Mouse (Mus musculus): ENCODE data around the gene Arhgef2. TPM values are rescaled to one million over a fixed set of nuclear protein-coding genes. Genes with fewer than 3 reads are reported as not detected.

Arhgef2 gene
- polyA plus RNA-seq, 2 experiments = 8.9 to 10.1 TPM

DNA sequence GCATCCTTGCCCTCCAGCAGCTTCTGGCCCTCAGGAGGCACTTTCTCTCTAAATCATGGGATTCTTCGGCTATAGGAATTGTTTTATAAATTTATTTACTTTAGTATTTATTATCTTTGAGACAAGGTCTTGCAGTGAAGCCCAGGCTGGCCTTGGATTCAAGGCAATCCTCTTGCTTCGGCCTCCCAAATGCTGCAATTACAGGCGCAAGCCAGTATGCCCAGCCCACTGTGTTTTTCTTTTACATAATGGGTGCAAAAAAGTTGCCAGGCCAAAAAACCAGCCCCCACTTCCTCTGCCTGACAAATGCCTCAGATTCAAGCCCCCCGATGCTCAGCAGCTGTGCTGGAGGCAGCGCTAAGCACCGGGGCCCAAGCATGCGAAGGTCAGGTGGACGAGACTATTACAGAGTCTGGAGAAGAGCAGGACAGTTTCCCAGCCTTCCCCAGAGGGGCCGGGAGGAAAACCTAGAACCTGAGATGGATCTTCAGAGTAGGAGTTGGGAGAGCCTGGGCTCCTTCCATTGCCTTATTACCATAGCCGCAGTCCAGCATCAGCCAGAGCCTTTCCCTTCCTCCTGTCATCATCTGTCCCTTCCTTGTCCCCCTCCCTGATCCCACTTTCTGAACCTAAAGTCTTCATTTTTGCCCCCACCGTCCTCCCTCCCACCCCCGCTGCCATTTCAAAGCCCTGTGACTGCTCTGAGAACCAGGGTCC, 42.8 kb downstream of the Arhgef2 start:
- Histone ChIP-seq H3K27ac (no peak overlapping the region), H3K27me3 (ENCODE audit: control insufficient read depth, insufficient read depth, low read length) (no peaks in the 10 kb centered on the region), H3K4me2 (ENCODE audit: low read depth) (no peak overlapping the region), H3K4me1 (replicated peaks; ENCODE audit: control insufficient read depth in 2 of 2, insufficient read depth in 2 of 2, low read length in 1 of 2) (0 out of 4 replicates have a peak, but pooled peaks cover 0 to 3% of the 10 kb centered on the region in 2 experiments), H3K9ac (replicated peaks) (no peak overlapping the region), H3K36me3 (replicated peaks; ENCODE audit: control insufficient read depth, insufficient read depth, low read depth) (peaks cover 4% of the 10 kb centered on the region), H3K4me3 (ENCODE audit: insufficient read depth in 1 of 2, low read depth in 2 of 2, low read length in 2 of 2) (no peak overlapping the region), H3K9me3 (ENCODE audit: control insufficient read depth, low read length) (no peaks in the 10 kb centered on the region)
- ATAC-seq (ENCODE audit: insufficient read depth) = no peak
- 72% methylated on average over 12 of the region's 12 CpGs for WGBS (ENCODE audit: insufficient replicate concordance)
- TF ChIP-seq EP300 (IDR thresholded peaks at IDR 0.05; ENCODE audit: low read depth) = no peak
- TF ChIP-seq CTCF (IDR thresholded peaks at IDR 0.05; ENCODE audit: low read depth) = no peak
- DNase-seq (ENCODE audit: low read depth in 3 of 3, low spot score in 3 of 3) = no peak

DNA sequence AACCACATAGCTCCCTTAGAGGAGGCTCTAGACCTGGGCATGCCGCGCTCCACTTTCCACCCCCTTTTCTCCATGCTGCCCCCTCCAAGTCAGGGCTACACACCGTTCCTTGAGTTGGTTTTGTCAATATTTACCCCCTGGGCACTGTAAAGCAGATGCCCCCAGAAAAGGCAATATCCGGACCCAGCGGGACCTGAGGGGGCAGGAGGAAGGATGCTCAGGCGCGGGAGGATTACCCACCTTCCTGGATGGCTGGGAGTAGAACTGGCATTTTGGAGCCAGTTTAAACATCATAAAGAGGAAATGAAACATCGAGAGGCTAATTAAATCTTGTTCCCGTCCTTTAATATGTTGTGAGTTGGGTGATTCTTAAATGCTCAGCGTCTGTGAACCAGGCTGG, 43.4 kb downstream of the Arhgef2 start:
- ATAC-seq (ENCODE audit: insufficient read depth) = no peak
- no peak for DNase-seq (ENCODE audit: low read depth in 3 of 3, low spot score in 3 of 3)

GRCm38 (mm10) chr3:88649967-88650366, 44.2 kb downstream of the Arhgef2 start:
- WGBS (ENCODE audit: insufficient replicate concordance) = 78% methylated on average over 13 of the region's 13 CpGs
- no peak for TF ChIP-seq EP300 (IDR thresholded peaks at IDR 0.05; ENCODE audit: low read depth)
- no peak for TF ChIP-seq CTCF (IDR thresholded peaks at IDR 0.05; ENCODE audit: low read depth)
- Histone ChIP-seq H3K27me3 (ENCODE audit: control insufficient read depth, insufficient read depth, low read length) (no peaks in the 10 kb centered on the region), H3K4me1 (replicated peaks; ENCODE audit: control insufficient read depth in 2 of 2, insufficient read depth in 2 of 2, low read length in 1 of 2) (0 out of 4 replicates have a peak, but pooled peaks cover 0 to 3% of the 10 kb centered on the region in 2 experiments), H3K27ac (no peak overlapping the region), H3K9ac (replicated peaks) (no peak overlapping the region), H3K4me2 (ENCODE audit: low read depth) (no peak overlapping the region), H3K4me3 (ENCODE audit: insufficient read depth in 1 of 2, low read depth in 2 of 2, low read length in 2 of 2) (no peak overlapping the region), H3K36me3 (replicated peaks; ENCODE audit: control insufficient read depth, insufficient read depth, low read depth) (peaks cover 4% of the 10 kb centered on the region), H3K9me3 (ENCODE audit: control insufficient read depth, low read length) (no peaks in the 10 kb centered on the region)
- DNase-seq (ENCODE audit: low read depth in 3 of 3, low spot score in 3 of 3) (no peak), ATAC-seq (ENCODE audit: insufficient read depth) (no peak)

More for the DNA sequence above, 43.4 kb downstream of the Arhgef2 start:
- Histone ChIP-seq H3K27ac (no peak overlapping the region), H3K9me3 (ENCODE audit: control insufficient read depth, low read length) (no peaks in the 10 kb centered on the region), H3K27me3 (ENCODE audit: control insufficient read depth, insufficient read depth, low read length) (no peaks in the 10 kb centered on the region), H3K9ac (replicated peaks) (no peak overlapping the region), H3K4me1 (replicated peaks; ENCODE audit: control insufficient read depth in 2 of 2, insufficient read depth in 2 of 2, low read length in 1 of 2) (0 out of 4 replicates have a peak, but pooled peaks cover 0 to 3% of the 10 kb centered on the region in 2 experiments), H3K4me3 (ENCODE audit: insufficient read depth in 1 of 2, low read depth in 2 of 2, low read length in 2 of 2) (no peak overlapping the region), H3K36me3 (replicated peaks; ENCODE audit: control insufficient read depth, insufficient read depth, low read depth) (peaks cover 4% of the 10 kb centered on the region), H3K4me2 (ENCODE audit: low read depth) (no peak overlapping the region)
- no peak for TF ChIP-seq CTCF (IDR thresholded peaks at IDR 0.05; ENCODE audit: low read depth)
- TF ChIP-seq EP300 (IDR thresholded peaks at IDR 0.05; ENCODE audit: low read depth) = no peak
- 67% methylated on average over 10 of the region's 10 CpGs for WGBS (ENCODE audit: insufficient replicate concordance)

- WGBS (ENCODE audit: insufficient replicate concordance) = 46% methylated on average over 13 of the region's 13 CpGs
- H3K27ac ChIP-seq = no peak overlapping the region
- peaks cover 3% of the 10 kb centered on the region for H3K36me3 ChIP-seq (replicated peaks; ENCODE audit: control insufficient read depth, insufficient read depth, low read depth)
- no peak for DNase-seq (ENCODE audit: low read depth in 3 of 3, low spot score in 3 of 3)
- H3K9me3 ChIP-seq (ENCODE audit: control insufficient read depth, low read length) = no peaks in the 10 kb centered on the region
- ATAC-seq (ENCODE audit: insufficient read depth) = no peak
- TF ChIP-seq EP300 (IDR thresholded peaks at IDR 0.05; ENCODE audit: low read depth) = no peak
- no peak for TF ChIP-seq CTCF (IDR thresholded peaks at IDR 0.05; ENCODE audit: low read depth)
- H3K4me3 ChIP-seq (ENCODE audit: insufficient read depth in 1 of 2, low read depth in 2 of 2, low read length in 2 of 2) = no peak overlapping the region
- H3K27me3 ChIP-seq (ENCODE audit: control insufficient read depth, insufficient read depth, low read length) = no peaks in the 10 kb centered on the region
- H3K4me1 ChIP-seq (replicated peaks; ENCODE audit: control insufficient read depth in 2 of 2, insufficient read depth in 2 of 2, low read length in 1 of 2) = 0 out of 4 replicates have a peak, but pooled peaks cover 0 to 3% of the 10 kb centered on the region in 2 experiments
- H3K4me2 ChIP-seq (ENCODE audit: low read depth) = no peak overlapping the region
- H3K9ac ChIP-seq (replicated peaks) = no peak overlapping the region
Measured at GRCm38 (mm10) chr3:88650713-88651504, 45.1 kb downstream of the Arhgef2 start.
